Mouse (Mus musculus) cortical plate, adult 2 months (tissue): Measurements from ENCODE around the gene Mesd. TPM values are rescaled to one million over a fixed set of nuclear protein-coding genes. Genes with fewer than 3 reads are reported as not detected.

Experiments
- H3K27ac ChIP-seq: fragments of 200-500 bp; 2 replicates; pipeline ENCODE4 v1.5.1; 2012; ENCODE audit warnings: low read length, control low read depth, inconsistent platforms; ENCODE audit not compliant: insufficient read depth
- H3K4me1 ChIP-seq: fragments of 200-500 bp; 2 replicates; pipeline ENCODE4 v1.6.1; 2011; ENCODE audit warnings: low read length; ENCODE audit not compliant: control insufficient read depth, insufficient read depth
- H3K4me3 ChIP-seq: fragments of 200-500 bp; 2 replicates; pipeline ENCODE4 v1.5.1; 2011; ENCODE audit warnings: mild to moderate bottlenecking, low read length, control low read depth; ENCODE audit not compliant: insufficient read depth
- CTCF ChIP-seq: fragments of 200-500 bp; IDR thresholded peaks from 2 replicates; pipeline ENCODE4 v1.5.1; 2011; ENCODE audit warnings: mild to moderate bottlenecking, control low read depth, low read length; ENCODE audit not compliant: insufficient read depth; ENCODE audit errors: extremely low read depth
- POLR2A ChIP-seq: fragments of 200-500 bp; IDR thresholded peaks from 2 replicates; pipeline ENCODE4 v1.6.1; 2011; ENCODE audit warnings: mild to moderate bottlenecking, low read length, control low read depth; ENCODE audit not compliant: insufficient read depth; ENCODE audit errors: extremely low read depth
- polyA plus RNA-seq: library from polyadenylated mRNA; depleted of rRNA; stranded (reverse); fragments of >200 nt; gene quantifications from 2 replicates; pipeline ENCODE4 v1.2.3, GENCODE M21; 2012; rRNA removed

Mesd gene
- polyA plus RNA-seq: 34.8 and 37.8 TPM in 2 replicates

GRCm38 (mm10) chr7:83884021-83884658 is at the start of gene Mesd, which contains the start of gene Tlnrd1:
Gene Mesd, plus strand, starts transcription at chr7:83884466.
Gene Tlnrd1, minus strand, starts transcription at chr7:83884305.
- H3K4me3 ChIP-seq: peak within 1 kb of the TSS; percentile 61
- H3K27ac ChIP-seq: peak within 1 kb of the TSS; percentile 94
- H3K4me1 ChIP-seq: peaks cover 6% of the 10 kb centered on the region
- no peak for TF ChIP-seq CTCF
- TF ChIP-seq POLR2A: peak; percentile 66

- TF ChIP-seq CTCF (no peak), POLR2A (no peak)
- Histone ChIP-seq H3K4me1 (no peaks in the 10 kb centered on the region), H3K27ac (no peak overlapping the region), H3K4me3 (no peak overlapping the region)
These were observed 45.6 kb upstream of the Mesd start for GRCm38 (mm10) chr7:83838525-83839224.

- H3K27ac ChIP-seq: no peak overlapping the region
- H3K4me1 ChIP-seq: no peaks in the 10 kb centered on the region
- H3K4me3 ChIP-seq: no peak overlapping the region
- TF ChIP-seq CTCF (no peak), POLR2A (no peak)
These were observed 44.2 kb upstream of the Mesd start for GRCm38 (mm10) chr7:83840076-83840475.

- TF ChIP-seq POLR2A: no peak
- TF ChIP-seq CTCF: no peak
- no peak overlapping the region for H3K27ac ChIP-seq
- H3K4me1 ChIP-seq: no peaks in the 10 kb centered on the region
- no peak overlapping the region for H3K4me3 ChIP-seq
These were observed 41.6 kb upstream of the Mesd start for GRCm38 (mm10) chr7:83842486-83843259.

- H3K4me1 ChIP-seq: no peaks in the 10 kb centered on the region
- TF ChIP-seq CTCF (no peak), POLR2A (no peak)
- H3K27ac ChIP-seq: no peak overlapping the region
- no peak overlapping the region for H3K4me3 ChIP-seq
These were observed 39.5 kb upstream of the Mesd start for GRCm38 (mm10) chr7:83844807-83845206.

- Histone ChIP-seq H3K4me3 (no peak overlapping the region), H3K4me1 (no peaks in the 10 kb centered on the region), H3K27ac (no peak overlapping the region)
- TF ChIP-seq POLR2A (no peak), CTCF (no peak)
These were observed 36.8 kb upstream of the Mesd start for GRCm38 (mm10) chr7:83847187-83848075.

GRCm38 (mm10) chr7:83851569-83852380 is 32.5 kb upstream of the Mesd start:
- no peak overlapping the region for H3K27ac ChIP-seq
- TF ChIP-seq POLR2A: no peak
- H3K4me3 ChIP-seq: no peak overlapping the region
- H3K4me1 ChIP-seq: no peaks in the 10 kb centered on the region
